Mouse (Mus musculus) forebrain, embryonic 14.5 days (tissue): ENCODE data around the gene C1qtnf7. TPM values are rescaled to one million over a fixed set of nuclear protein-coding genes. Genes with fewer than 3 reads are reported as not detected.

ENCODE experiments used
- ATAC-seq: fragments of 200-750 bp; cut with Nextera tagmentation; 2 replicates; pipeline ENCODE4 v1.8.0; 2017; ENCODE audit warnings: mild to moderate bottlenecking, moderate library complexity
- DNase-seq: peaks from one replicate; pipeline ENCODE4 v3.0.0-alpha.2; 2015; ENCODE audit warnings: low spot score
- H3K27ac ChIP-seq: fragments of 300-500 bp; sonication (generic); 2 replicates; pipeline ENCODE4 v1.5.1; 2014; ENCODE audit warnings: low read depth, mild to moderate bottlenecking, control low read depth, low read length, moderate library complexity
- H3K27me3 ChIP-seq: fragments of 300-500 bp; sonication (generic); replicated peaks from 2 replicates; pipeline ENCODE4 v1.6.1; 2014; ENCODE audit warnings: low read length, control low read depth, mixed read lengths; ENCODE audit not compliant: control insufficient read depth, insufficient read depth
- H3K36me3 ChIP-seq: fragments of 300-500 bp; sonication (generic); 2 replicates; pipeline ENCODE4 v1.6.1; 2014; ENCODE audit warnings: low read length, control low read depth; ENCODE audit not compliant: control insufficient read depth, insufficient read depth
- H3K4me1 ChIP-seq: fragments of 300-500 bp; sonication (generic); 2 replicates; pipeline ENCODE4 v1.6.1; 2014; ENCODE audit warnings: antibody characterized with exemption, low read length, control low read depth; ENCODE audit not compliant: control insufficient read depth, insufficient read depth
- H3K4me2 ChIP-seq: fragments of 300-500 bp; sonication (generic); 2 replicates; pipeline ENCODE4 v1.6.1; 2014; ENCODE audit warnings: mild to moderate bottlenecking, control low read depth, low read length
- H3K4me3 ChIP-seq: fragments of 300-500 bp; sonication (generic); 2 replicates; pipeline ENCODE4 v1.5.1; 2014; ENCODE audit warnings: low read depth, low read length, control low read depth
- H3K9ac ChIP-seq: fragments of 300-500 bp; sonication (generic); 2 replicates; pipeline ENCODE4 v1.6.1; 2014; ENCODE audit warnings: mild to moderate bottlenecking, low read length, control low read depth, moderate library complexity
- H3K9me3 ChIP-seq: fragments of 300-500 bp; sonication (generic); replicated peaks from 2 replicates; pipeline ENCODE4 v1.6.1; 2016; ENCODE audit warnings: low read length, control low read depth, mixed read lengths; ENCODE audit not compliant: control insufficient read depth
- WGBS: fragments of 180-500 bp; shearing (Covaris S2); extraction: QIAGEN DNeasy Blood & Tissue Kit; methylation state at CpG from one replicate; pipeline ENCODE4 v1.1.7; 2014; 5-methylcytosine and 5-hydroxymethylcytosine counted together
- polyA plus RNA-seq: library from polyadenylated mRNA; unstranded; fragments of >200 nt; fragmentation: Nextera tagmentation; extraction: Ambion mirVana; gene quantifications from 2 replicates; pipeline ENCODE4 v1.2.1, GENCODE M21; 2014

C1qtnf7 gene
- 1.1 and 1.8 TPM in 2 replicates for polyA plus RNA-seq

DNA sequence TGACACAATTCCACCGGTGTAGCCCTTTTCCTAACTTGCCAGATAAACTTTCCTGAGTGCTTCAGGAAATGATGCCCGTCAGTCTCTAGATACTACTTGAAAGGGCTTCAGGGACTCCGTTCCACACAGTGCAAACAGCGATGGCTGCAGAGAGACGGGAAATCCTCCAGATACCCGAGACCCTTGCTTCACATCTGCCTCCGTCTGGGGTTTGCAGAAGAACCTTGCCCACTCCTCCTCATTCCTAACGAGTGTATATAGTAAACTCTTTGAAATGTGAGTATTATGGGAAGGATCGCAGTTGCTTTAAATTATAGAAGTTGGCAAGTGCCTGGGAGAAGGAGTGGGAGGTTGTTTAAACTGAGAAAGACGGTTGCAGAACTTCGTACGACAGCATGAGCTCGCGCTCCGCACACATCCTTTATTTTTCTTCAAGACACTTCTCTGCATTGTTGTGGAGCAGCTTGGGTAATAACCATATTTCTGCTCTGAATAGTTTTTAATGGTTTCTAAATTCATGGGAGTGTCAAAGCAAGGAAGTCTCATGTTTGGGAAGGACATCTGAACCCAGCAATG, at the start of gene C1qtnf7:
C1qtnf7 (plus strand) TSS at position 138 of the 576 bp plus-strand sequence.
- no peak for DNase-seq

DNA sequence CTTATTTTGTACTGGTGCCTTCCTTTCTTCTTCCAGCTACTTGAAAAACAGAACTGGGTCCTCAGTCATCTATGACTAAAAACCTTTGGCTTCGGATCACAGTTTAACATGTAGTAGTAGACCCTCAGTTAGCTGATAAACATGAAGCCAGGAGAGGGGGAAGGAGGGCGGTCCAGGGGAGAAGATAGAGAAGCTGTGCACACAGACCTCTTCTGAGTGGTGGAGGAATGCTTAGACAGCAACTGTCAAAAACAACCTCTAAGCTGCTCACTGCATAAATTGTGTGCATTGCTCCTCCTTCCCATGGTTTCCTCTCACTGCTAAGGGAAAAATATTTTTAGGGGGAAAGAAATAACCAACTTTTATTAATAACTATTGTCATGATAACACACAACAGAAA, 48.6 kb upstream of the C1qtnf7 start:
- no peak overlapping the region for H3K4me3 ChIP-seq
- no peaks in the 10 kb centered on the region for H3K27me3 ChIP-seq
- no peak for DNase-seq
- no peaks in the 10 kb centered on the region for H3K4me1 ChIP-seq
- no peak overlapping the region for H3K9ac ChIP-seq
- no peak overlapping the region for H3K27ac ChIP-seq
- no peak overlapping the region for H3K4me2 ChIP-seq
- 92% methylated on average over 2 of the region's 2 CpGs for WGBS
- H3K9me3 ChIP-seq, result no peaks in the 10 kb centered on the region
- ATAC-seq, result no peak
- no peaks in the 10 kb centered on the region for H3K36me3 ChIP-seq

More for the DNA sequence above, at the start of gene C1qtnf7:
- Histone ChIP-seq H3K4me1 (no peaks in the 10 kb centered on the region), H3K4me2 (no peak within 1 kb of the TSS), H3K9ac (no peak within 1 kb of the TSS), H3K27me3 (no peaks in the 10 kb centered on the region), H3K36me3 (no peaks in the 10 kb centered on the region), H3K9me3 (no peaks in the 10 kb centered on the region), H3K27ac (no peak within 1 kb of the TSS), H3K4me3 (no peak within 1 kb of the TSS)
- ATAC-seq, result no peak
- 76% methylated on average over 15 of the region's 15 CpGs for WGBS

GRCm38 (mm10) chr5:43467214-43467613, 48.1 kb upstream of the C1qtnf7 start:
- Histone ChIP-seq H3K9ac (no peak overlapping the region), H3K27ac (no peak overlapping the region), H3K27me3 (no peaks in the 10 kb centered on the region), H3K4me2 (no peak overlapping the region), H3K4me3 (no peak overlapping the region), H3K9me3 (no peaks in the 10 kb centered on the region), H3K36me3 (no peaks in the 10 kb centered on the region), H3K4me1 (no peaks in the 10 kb centered on the region)
- 79% methylated on average over 3 of the region's 3 CpGs for WGBS
- DNase-seq (no peak), ATAC-seq (no peak)

- no peaks in the 10 kb centered on the region for H3K27me3 ChIP-seq
- no peaks in the 10 kb centered on the region for H3K36me3 ChIP-seq
- no peaks in the 10 kb centered on the region for H3K4me1 ChIP-seq
- ATAC-seq (no peak), DNase-seq (no peak)
- 85% methylated on average over 10 of the region's 10 CpGs for WGBS
- H3K4me2 ChIP-seq, result no peak overlapping the region
- H3K4me3 ChIP-seq, result no peak overlapping the region
- no peaks in the 10 kb centered on the region for H3K9me3 ChIP-seq
- H3K27ac ChIP-seq, result no peak overlapping the region
- H3K9ac ChIP-seq, result no peak overlapping the region
Observed at GRCm38 (mm10) chr5:43468937-43469336, 46.4 kb upstream of the C1qtnf7 start.

- Histone ChIP-seq H3K4me3 (no peak overlapping the region), H3K36me3 (no peaks in the 10 kb centered on the region), H3K27me3 (no peaks in the 10 kb centered on the region), H3K4me1 (no peaks in the 10 kb centered on the region), H3K27ac (no peak overlapping the region), H3K4me2 (no peak overlapping the region), H3K9ac (no peak overlapping the region), H3K9me3 (no peaks in the 10 kb centered on the region)
- DNase-seq (no peak), ATAC-seq (no peak)
- 86% methylated on average over 5 of the region's 5 CpGs for WGBS
Observed at GRCm38 (mm10) chr5:43477953-43478352, 37.4 kb upstream of the C1qtnf7 start.

- no peak overlapping the region for H3K4me3 ChIP-seq
- H3K4me2 ChIP-seq, result no peak overlapping the region
- no peak for ATAC-seq
- H3K9ac ChIP-seq, result no peak overlapping the region
- H3K27me3 ChIP-seq, result no peaks in the 10 kb centered on the region
- no peaks in the 10 kb centered on the region for H3K36me3 ChIP-seq
- WGBS, result 53% methylated on average over 3 of the region's 3 CpGs
- no peaks in the 10 kb centered on the region for H3K9me3 ChIP-seq
- H3K4me1 ChIP-seq, result no peaks in the 10 kb centered on the region
- H3K27ac ChIP-seq, result no peak overlapping the region
- DNase-seq, result no peak
Observed at GRCm38 (mm10) chr5:43480046-43480445, 35.3 kb upstream of the C1qtnf7 start.

- no peak overlapping the region for H3K9ac ChIP-seq
- ATAC-seq (no peak), DNase-seq (no peak)
- no peaks in the 10 kb centered on the region for H3K4me1 ChIP-seq
- H3K4me2 ChIP-seq, result no peak overlapping the region
- H3K36me3 ChIP-seq, result no peaks in the 10 kb centered on the region
- 86% methylated on average over 2 of the region's 2 CpGs for WGBS
- H3K27ac ChIP-seq, result no peak overlapping the region
- H3K9me3 ChIP-seq, result no peaks in the 10 kb centered on the region
- no peak overlapping the region for H3K4me3 ChIP-seq
- H3K27me3 ChIP-seq, result no peaks in the 10 kb centered on the region
Observed at GRCm38 (mm10) chr5:43480786-43481185, 34.6 kb upstream of the C1qtnf7 start.

GRCm38 (mm10) chr5:43481824-43482223, 33.5 kb upstream of the C1qtnf7 start:
- Histone ChIP-seq H3K27ac (no peak overlapping the region), H3K9ac (no peak overlapping the region), H3K36me3 (no peaks in the 10 kb centered on the region), H3K9me3 (no peaks in the 10 kb centered on the region), H3K27me3 (no peaks in the 10 kb centered on the region), H3K4me3 (no peak overlapping the region), H3K4me1 (no peaks in the 10 kb centered on the region), H3K4me2 (no peak overlapping the region)
- no peak for ATAC-seq
- no peak for DNase-seq
- WGBS, result 63% methylated on average over 2 of the region's 2 CpGs

DNA sequence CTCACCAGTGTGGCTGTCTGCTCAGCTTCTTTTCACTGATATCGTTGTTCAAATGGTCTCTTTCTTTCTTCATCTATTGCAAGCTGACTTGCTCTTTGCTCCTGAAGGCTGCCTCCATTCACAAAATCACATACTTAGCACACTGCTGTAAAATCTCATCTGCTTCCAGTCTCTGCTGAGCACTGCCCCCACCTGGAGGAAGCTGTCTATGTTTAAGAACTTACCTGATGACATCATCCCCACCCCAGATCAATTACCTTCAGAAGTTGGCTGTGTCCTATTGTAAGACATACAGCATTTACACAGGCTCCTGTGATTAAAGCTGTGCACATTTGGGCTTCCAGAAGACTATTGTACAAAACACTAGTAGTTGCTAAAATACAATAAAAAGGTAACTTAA, 13.5 kb upstream of the C1qtnf7 start:
- ATAC-seq (no peak), DNase-seq (no peak)
- no peak overlapping the region for H3K4me2 ChIP-seq
- no peaks in the 10 kb centered on the region for H3K27me3 ChIP-seq
- H3K27ac ChIP-seq, result no peak overlapping the region
- WGBS, result 88% methylated on average over 1 of the region's 1 CpGs
- no peak overlapping the region for H3K4me3 ChIP-seq
- no peaks in the 10 kb centered on the region for H3K4me1 ChIP-seq
- no peak overlapping the region for H3K9ac ChIP-seq
- no peaks in the 10 kb centered on the region for H3K9me3 ChIP-seq
- no peaks in the 10 kb centered on the region for H3K36me3 ChIP-seq
